Mouse (Mus musculus) small intestine, adult 2 months (tissue): ENCODE results near the gene Pla1a. TPM values are rescaled to one million over a fixed set of nuclear protein-coding genes. Genes with fewer than 3 reads are reported as not detected.

Experiments used
- H3K27ac ChIP-seq: fragments of 200-500 bp; 2 replicates; pipeline ENCODE4 v1.5.1; 2012; ENCODE audit warnings: low read depth, low read length, control low read depth, inconsistent platforms; ENCODE audit not compliant: insufficient read depth
- H3K27me3 ChIP-seq: fragments of 200-500 bp; 2 replicates; pipeline ENCODE4 v1.6.1; 2012; ENCODE audit warnings: mild to moderate bottlenecking, moderate library complexity, low read length, inconsistent platforms; ENCODE audit not compliant: control insufficient read depth, insufficient read depth
- H3K36me3 ChIP-seq: fragments of 200-500 bp; 2 replicates; pipeline ENCODE4 v1.6.1; 2012; ENCODE audit warnings: mild to moderate bottlenecking, low read length, control low read depth, inconsistent platforms; ENCODE audit not compliant: control insufficient read depth, insufficient read depth
- H3K4me1 ChIP-seq: fragments of 200-500 bp; 2 replicates; pipeline ENCODE4 v1.6.1; 2012; ENCODE audit warnings: low read length, inconsistent platforms, mixed read lengths; ENCODE audit not compliant: control insufficient read depth, insufficient read depth, insufficient read length
- H3K4me3 ChIP-seq: fragments of 200-500 bp; 2 replicates; pipeline ENCODE4 v1.5.1; 2012; ENCODE audit warnings: low read depth, mild to moderate bottlenecking, control low read depth, inconsistent platforms, low read length, moderate library complexity
- CTCF ChIP-seq: fragments of 200-500 bp; IDR thresholded peaks from 2 replicates; pipeline ENCODE4 v1.5.1; 2012; ENCODE audit warnings: low read depth, mild to moderate bottlenecking, control low read depth, inconsistent platforms, low read length, moderate library complexity, mixed read lengths; ENCODE audit not compliant: insufficient replicate concordance, insufficient read length; ENCODE audit errors: extremely low read depth
- POLR2A ChIP-seq: fragments of 200-500 bp; IDR thresholded peaks from 2 replicates; pipeline ENCODE4 v1.6.1; 2012; ENCODE audit warnings: low read depth, mild to moderate bottlenecking, control low read depth, inconsistent platforms, low read length, moderate library complexity
- WGBS: fragments of 180-500 bp; shearing (Covaris S2); methylation state at CpG from one replicate; pipeline ENCODE4 v1.1.7; 2018; 5-methylcytosine and 5-hydroxymethylcytosine counted together
- polyA plus RNA-seq: library from polyadenylated mRNA; depleted of rRNA; stranded (reverse); fragments of >200 nt; gene quantifications from 2 replicates; pipeline ENCODE4 v1.2.3, GENCODE M21; 2012

Pla1a gene
- polyA plus RNA-seq, 1 experiment, result 0.86 TPM

DNA sequence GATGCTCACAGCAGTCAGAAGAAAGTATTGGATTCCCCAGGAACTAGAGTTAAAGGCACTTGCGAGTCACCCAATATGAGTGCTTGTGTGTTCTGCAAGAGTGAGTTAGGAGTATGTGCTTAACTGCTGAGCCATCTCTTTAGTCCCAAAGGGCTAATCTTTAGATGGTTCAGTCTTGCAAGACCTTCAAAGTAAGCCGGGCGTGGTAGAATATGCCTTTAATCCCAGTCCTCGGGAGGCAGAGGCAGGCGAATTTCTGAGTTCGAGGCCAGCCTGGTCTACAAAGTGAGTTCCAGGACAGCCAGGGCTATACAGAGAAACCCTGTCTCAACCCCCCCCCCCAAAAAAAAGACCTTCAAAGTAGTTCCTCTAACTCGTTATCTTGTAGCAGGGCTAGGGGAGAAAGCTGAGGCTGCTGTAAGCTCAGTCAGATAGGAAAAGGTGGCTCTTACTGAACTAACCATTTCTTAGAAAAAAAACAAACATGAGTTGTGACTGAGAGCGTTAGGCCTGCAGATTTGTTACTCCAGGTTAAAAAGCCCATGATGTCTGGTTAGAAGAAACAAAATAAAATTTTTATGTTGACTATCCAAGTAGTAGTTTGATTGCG is 41.8 kb upstream of the Pla1a start:
- no peak overlapping the region for H3K4me3 ChIP-seq
- no peak for TF ChIP-seq POLR2A
- TF ChIP-seq CTCF, result no peak

GRCm38 (mm10) chr16:38473661-38474060 is 40.7 kb upstream of the Pla1a start:
- Histone ChIP-seq H3K27ac (no peak overlapping the region), H3K4me1 (peaks cover 3% of the 10 kb centered on the region), H3K36me3 (no peaks in the 10 kb centered on the region), H3K27me3 (no peaks in the 10 kb centered on the region), H3K4me3 (no peak overlapping the region)
- 82% methylated on average over 5 of the region's 5 CpGs for WGBS
- TF ChIP-seq CTCF (no peak), POLR2A (no peak)

More for the DNA sequence above, 41.8 kb upstream of the Pla1a start:
- Histone ChIP-seq H3K4me1 (peaks cover 3% of the 10 kb centered on the region), H3K27me3 (no peaks in the 10 kb centered on the region), H3K27ac (no peak overlapping the region), H3K36me3 (no peaks in the 10 kb centered on the region)
- 90% methylated on average over 9 of the region's 9 CpGs for WGBS

- TF ChIP-seq CTCF, result no peak
- TF ChIP-seq POLR2A, result no peak
- no peaks in the 10 kb centered on the region for H3K36me3 ChIP-seq
- no peak overlapping the region for H3K27ac ChIP-seq
- H3K4me1 ChIP-seq, result peaks cover 3% of the 10 kb centered on the region
- no peaks in the 10 kb centered on the region for H3K27me3 ChIP-seq
- 86% methylated on average over 5 of the region's 5 CpGs for whole genome bisulfite sequencing
- no peak overlapping the region for H3K4me3 ChIP-seq
Measured at GRCm38 (mm10) chr16:38472507-38472873, 39.5 kb upstream of the Pla1a start.

GRCm38 (mm10) chr16:38471697-38472506 is 39.0 kb upstream of the Pla1a start:
- Histone ChIP-seq H3K4me1 (peaks cover 2% of the 10 kb centered on the region; the same call in 1 of the 2 replicates), H3K27me3 (no peaks in the 10 kb centered on the region), H3K27ac (no peak overlapping the region), H3K36me3 (no peaks in the 10 kb centered on the region), H3K4me3 (no peak overlapping the region)
- WGBS, result 70% methylated on average over 11 of the region's 11 CpGs
- no peak for TF ChIP-seq CTCF
- no peak for TF ChIP-seq POLR2A

- no peak overlapping the region for H3K4me3 ChIP-seq
- H3K4me1 ChIP-seq, result 0 out of 2 replicates have a peak, but pooled peaks cover 2% of the 10 kb centered on the region
- H3K36me3 ChIP-seq, result no peaks in the 10 kb centered on the region
- no peaks in the 10 kb centered on the region for H3K27me3 ChIP-seq
- no peak overlapping the region for H3K27ac ChIP-seq
- TF ChIP-seq CTCF, result no peak
- 78% methylated on average over 8 of the region's 8 CpGs for WGBS
Measured at GRCm38 (mm10) chr16:38469437-38469836, 36.5 kb upstream of the Pla1a start.

GRCm38 (mm10) chr16:38468706-38469018 is 35.7 kb upstream of the Pla1a start:
- 33% methylated on average over 3 of the region's 3 CpGs for WGBS
- Histone ChIP-seq H3K27me3 (no peaks in the 10 kb centered on the region), H3K36me3 (no peaks in the 10 kb centered on the region), H3K4me1 (0 out of 2 replicates have a peak, but pooled peaks cover 2% of the 10 kb centered on the region), H3K4me3 (no peak overlapping the region), H3K27ac (no peak overlapping the region)
- TF ChIP-seq POLR2A, result no peak

DNA sequence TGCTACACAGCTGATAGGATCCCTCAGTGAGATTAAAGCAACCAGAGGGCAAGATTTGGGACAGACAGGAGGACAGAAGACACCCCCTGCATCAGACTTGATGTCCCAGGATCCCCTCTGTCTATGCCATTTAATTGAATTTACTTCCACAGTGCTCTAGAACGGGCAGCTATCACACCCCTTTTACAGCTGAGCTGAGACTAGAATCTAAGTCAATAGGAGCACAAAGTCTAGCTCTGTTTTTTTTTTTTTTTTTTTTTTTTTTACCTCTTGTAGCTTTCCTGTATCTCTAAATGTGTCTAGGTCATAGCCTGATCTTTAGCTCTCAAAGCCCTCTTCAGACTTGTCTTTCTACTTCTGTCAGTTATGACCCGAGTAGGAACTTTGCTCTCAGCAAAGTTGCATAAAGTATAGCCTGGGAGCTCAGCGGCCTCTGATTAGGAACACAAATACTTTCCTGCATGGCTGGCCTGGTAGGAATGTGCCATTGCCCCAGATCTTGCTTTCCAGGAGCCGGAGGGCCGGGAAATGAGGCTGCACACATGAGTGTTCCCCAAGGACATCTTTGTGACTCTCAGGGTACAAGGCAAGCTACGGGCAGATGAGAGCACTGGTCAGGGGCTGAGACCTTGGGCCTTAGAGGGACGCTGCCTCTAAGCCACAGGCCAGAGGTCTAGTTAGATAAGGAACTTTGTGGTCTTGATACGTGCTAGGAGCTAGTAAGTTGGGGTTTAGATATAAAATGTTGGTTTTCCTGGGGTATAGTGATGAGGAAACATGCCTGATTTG is 35.2 kb upstream of the Pla1a start:
- Histone ChIP-seq H3K27me3 (no peaks in the 10 kb centered on the region), H3K36me3 (no peaks in the 10 kb centered on the region), H3K27ac (no peak overlapping the region), H3K4me1 (0 out of 2 replicates have a peak, but pooled peaks cover 2% of the 10 kb centered on the region), H3K4me3 (no peak overlapping the region)
- no peak for TF ChIP-seq CTCF
- TF ChIP-seq POLR2A, result no peak
- 67% methylated on average over 8 of the region's 8 CpGs for WGBS
